Mouse (Mus musculus) CH12.LX (cell line): ENCODE data around the gene Pdia6. TPM values are rescaled to one million over a fixed set of nuclear protein-coding genes. Genes with fewer than 3 reads are reported as not detected.

Experiments
- DNase-seq: peaks from one replicate; pipeline ENCODE4 v3.0.0-alpha.2; 2013; ENCODE audit errors: extremely low read depth
- H3K27ac ChIP-seq: 2 replicates; pipeline ENCODE4 v1.5.1; 2012; ENCODE audit warnings: low read depth, mild to moderate bottlenecking, control low read depth, moderate library complexity; ENCODE audit not compliant: insufficient read depth
- H3K27me3 ChIP-seq: replicated peaks from 2 replicates; pipeline ENCODE3; 2012; ENCODE audit warnings: inconsistent platforms
- H3K36me3 ChIP-seq, 2 experiments: replicated peaks in 1 of 2; 2 replicates each; pipeline versions ENCODE3 to v1.6.1; 2012; ENCODE audit warnings: inconsistent platforms in 1 of 2, low read length in 1 of 2, mild to moderate bottlenecking in 1 of 2, mixed read lengths in 1 of 2, moderate library complexity in 1 of 2; ENCODE audit not compliant: control insufficient read depth in 1 of 2, insufficient read depth in 1 of 2
- H3K4me1 ChIP-seq, 2 experiments: 2 replicates each; pipeline ENCODE4 v1.6.1; 2012; ENCODE audit warnings: inconsistent platforms in 1 of 2, moderate library complexity in 1 of 2; ENCODE audit not compliant: insufficient read depth in 2 of 2, control insufficient read depth in 1 of 2
- H3K4me2 ChIP-seq: 2 replicates; pipeline ENCODE4 v1.6.1; 2012; ENCODE audit warnings: low read depth, mild to moderate bottlenecking, control low read depth; ENCODE audit not compliant: poor library complexity, insufficient read depth, severe bottlenecking
- H3K4me3 ChIP-seq, 3 experiments: fragments of 150-350 bp in 1 of 3; sonication (generic) in 1 of 3; replicated peaks in 1 of 3; 2 replicates each; pipeline versions ENCODE3 to v1.5.1; 2011 to 2012; ENCODE audit warnings: low read depth in 2 of 3, low read length in 2 of 3, mild to moderate bottlenecking in 2 of 3, moderate library complexity in 2 of 3, control low read depth in 1 of 3, improper control_type of control experiment in 1 of 3, inconsistent platforms in 1 of 3, mixed read lengths in 1 of 3; ENCODE audit not compliant: poor library complexity in 1 of 3
- H3K79me2 ChIP-seq: replicated peaks from 2 replicates; pipeline ENCODE4 v1.6.1; 2012; ENCODE audit warnings: mild to moderate bottlenecking, moderate library complexity; ENCODE audit not compliant: control insufficient read depth, poor library complexity, insufficient read depth, severe bottlenecking; ENCODE audit errors: extremely low read depth
- H3K9ac ChIP-seq: 2 replicates; pipeline ENCODE4 v1.6.1; 2012; ENCODE audit warnings: low read depth, mild to moderate bottlenecking, control low read depth, moderate library complexity; ENCODE audit not compliant: insufficient read depth
- H3K9me3 ChIP-seq: replicated peaks from 2 replicates; pipeline ENCODE3; 2012; ENCODE audit warnings: low read length, inconsistent platforms, mixed read lengths
- CHD1 ChIP-seq: IDR thresholded peaks from 2 replicates; pipeline ENCODE4 v1.6.1; 2012; ENCODE audit warnings: low read depth, low read length, improper control_type of control experiment, inconsistent platforms
- CHD2 ChIP-seq: IDR thresholded peaks from 2 replicates; pipeline ENCODE4 v1.6.1; 2011; ENCODE audit warnings: low read length, improper control_type of control experiment
- CTCF ChIP-seq, 2 experiments: IDR thresholded peaks in 1 of 2; conservative IDR thresholded peaks in 1 of 2; 2 replicates each; pipeline ENCODE4 v1.5.1; 2011 to 2012; ENCODE audit warnings: low read depth in 2 of 2, low read length in 2 of 2, improper control_type of control experiment in 1 of 2, inconsistent platforms in 1 of 2, mild to moderate bottlenecking in 1 of 2, moderate library complexity in 1 of 2
- E2F4 ChIP-seq: IDR thresholded peaks from 2 replicates; pipeline ENCODE4 v1.6.1; 2011; ENCODE audit warnings: low read depth, low read length, improper control_type of control experiment; ENCODE audit not compliant: insufficient replicate concordance
- ELF1 ChIP-seq: IDR thresholded peaks from 2 replicates; pipeline ENCODE4 v1.6.1; 2014; ENCODE audit warnings: low read depth, mild to moderate bottlenecking, inconsistent platforms, low read length, improper control_type of control experiment
- EP300 ChIP-seq: IDR thresholded peaks from 2 replicates; pipeline ENCODE4 v1.6.1; 2011; ENCODE audit warnings: low read length, improper control_type of control experiment
- ETS1 ChIP-seq: conservative IDR thresholded peaks from 2 replicates; pipeline ENCODE4 v1.6.1; 2012; ENCODE audit warnings: low read depth, mild to moderate bottlenecking, inconsistent platforms, low read length, improper control_type of control experiment, moderate library complexity
- GABPA ChIP-seq: IDR thresholded peaks from 2 replicates; pipeline ENCODE4 v1.6.1; 2012; ENCODE audit warnings: low read depth, low read length, improper control_type of control experiment, inconsistent platforms; ENCODE audit not compliant: insufficient replicate concordance
- HCFC1 ChIP-seq: IDR thresholded peaks from 2 replicates; pipeline ENCODE4 v1.6.1; 2012; ENCODE audit warnings: low read depth, mild to moderate bottlenecking, inconsistent platforms, low read length, improper control_type of control experiment
- JUN ChIP-seq: IDR thresholded peaks from 2 replicates; pipeline ENCODE4 v1.6.1; 2011; ENCODE audit warnings: low read depth, mild to moderate bottlenecking, low read length, improper control_type of control experiment, moderate library complexity; ENCODE audit not compliant: insufficient read depth
- MAZ ChIP-seq: IDR thresholded peaks from 2 replicates; pipeline ENCODE4 v1.6.1; 2012; ENCODE audit warnings: low read depth, mild to moderate bottlenecking, inconsistent platforms, low read length, improper control_type of control experiment, moderate library complexity
- MYC ChIP-seq: IDR thresholded peaks from 2 replicates; pipeline ENCODE4 v1.6.1; 2011; ENCODE audit warnings: low read depth, mild to moderate bottlenecking, improper control_type of control experiment, low read length
- NRF1 ChIP-seq: IDR thresholded peaks from 2 replicates; pipeline ENCODE4 v1.6.1; 2014; ENCODE audit warnings: low read depth, mild to moderate bottlenecking, inconsistent platforms, low read length, improper control_type of control experiment, moderate library complexity
- POLR2A ChIP-seq: IDR thresholded peaks from 2 replicates; pipeline ENCODE4 v1.6.1; 2011; ENCODE audit warnings: low read depth, mild to moderate bottlenecking, improper control_type of control experiment, low read length
- POLR2AphosphoS2 ChIP-seq: IDR thresholded peaks from 2 replicates; pipeline ENCODE4 v1.6.1; 2011; ENCODE audit warnings: low read depth, low read length, improper control_type of control experiment
- RAD21 ChIP-seq: IDR thresholded peaks from 2 replicates; pipeline ENCODE4 v1.6.1; 2011; ENCODE audit warnings: low read depth, mild to moderate bottlenecking, low read length, improper control_type of control experiment, moderate library complexity
- SIN3A ChIP-seq: IDR thresholded peaks from 2 replicates; pipeline ENCODE4 v1.6.1; 2012; ENCODE audit warnings: low read length, improper control_type of control experiment, inconsistent platforms
- SMC3 ChIP-seq: IDR thresholded peaks from 2 replicates; pipeline ENCODE4 v1.6.1; 2011; ENCODE audit warnings: low read depth, low read length, improper control_type of control experiment
- TBP ChIP-seq: conservative IDR thresholded peaks from 2 replicates; pipeline ENCODE4 v1.6.1; 2011; ENCODE audit warnings: low read depth, low read length, improper control_type of control experiment
- TCF12 ChIP-seq: IDR thresholded peaks from 2 replicates; pipeline ENCODE4 v1.6.1; 2014; ENCODE audit warnings: low read depth, mild to moderate bottlenecking, inconsistent platforms, low read length, improper control_type of control experiment
- UBTF ChIP-seq: IDR thresholded peaks from 2 replicates; pipeline ENCODE4 v1.6.1; 2012; ENCODE audit warnings: low read depth, mild to moderate bottlenecking, inconsistent platforms, low read length, improper control_type of control experiment, moderate library complexity
- USF1 ChIP-seq: IDR thresholded peaks from 2 replicates; pipeline ENCODE4 v1.6.1; 2014; ENCODE audit warnings: low read depth, mild to moderate bottlenecking, inconsistent platforms, low read length, improper control_type of control experiment
- USF2 ChIP-seq: conservative IDR thresholded peaks from 2 replicates; pipeline ENCODE4 v1.6.1; 2011; ENCODE audit warnings: low read depth, low read length, improper control_type of control experiment
- ZKSCAN1 ChIP-seq: IDR thresholded peaks from 2 replicates; pipeline ENCODE4 v1.6.1; 2012; ENCODE audit warnings: low read depth, inconsistent platforms, low read length, improper control_type of control experiment, borderline replicate concordance
- dilution Hi-C: fragments of 300-500 bp; cut with MboI; formaldehyde crosslinking; loops from 2 replicates; pipeline ENCODE4 v1.14.3; 2020; ENCODE audit warnings: low sequenced_read_pairs; ENCODE audit not compliant: extremely low pct_unique_long_range_greater_than_20kb, extremely low pct_ligation_motif_present
- in situ Hi-C: fragments of 300-500 bp; cut with MboI; formaldehyde crosslinking; loops from 3 replicates; pipeline ENCODE4 v1.14.3; 2019; ENCODE audit warnings: low sequenced_read_pairs, low pct_ligation_motif_present, low pct_unique_long_range_greater_than_20kb, mixed read lengths
- polyA plus RNA-seq: library from polyadenylated mRNA; unstranded; fragments of >175 nt; gene quantifications from 2 replicates; pipeline ENCODE4 v1.2.1, GENCODE M21; 2012; ENCODE audit warnings: low read depth; ENCODE audit not compliant: insufficient read length
- total RNA-seq, 2 experiments: library from RNA; depleted of rRNA; stranded (reverse); fragments of 300-350 nt in 1 of 2; fragments of >200 nt in 1 of 2; gene quantifications; 2 replicates each; pipeline ENCODE4 v1.2.3; 2012 to 2014

The Pdia6 gene
- total and polyA plus RNA-seq, 3 experiments, result 359 to 408 (median 382) TPM

- no peak for DNase-seq
- TF ChIP-seq CHD2 (no peak), NRF1 (no peak), POLR2AphosphoS2 (no peak), RAD21 (no peak), SIN3A (no peak), MAZ (no peak), HCFC1 (no peak), EP300 (no peak), POLR2A (no peak), GABPA (no peak), TCF12 (no peak), SMC3 (no peak), UBTF (no peak), TBP (no peak)
- dilution Hi-C loops (no loop called here), in situ Hi-C loops (no loop called here)
- Histone ChIP-seq H3K4me1 (peaks cover 3 to 10% of the 10 kb centered on the region in 2 experiments; a peak in 3 of 4 replicates), H3K79me2 (no peaks in the 10 kb centered on the region), H3K9me3 (no peaks in the 10 kb centered on the region), H3K27ac (no peak overlapping the region), H3K4me2 (no peak overlapping the region), H3K36me3 (no peaks in the 10 kb centered on the region), H3K27me3 (peaks cover 2% of the 10 kb centered on the region), H3K9ac (no peak overlapping the region), H3K4me3 (no peak overlapping the region)
These were observed 49.8 kb downstream of the Pdia6 start for GRCm38 (mm10) chr12:17316096-17316495.

- Histone ChIP-seq H3K9ac (no peak overlapping the region), H3K79me2 (no peaks in the 10 kb centered on the region), H3K36me3 (no peaks in the 10 kb centered on the region), H3K27me3 (no peaks in the 10 kb centered on the region), H3K4me1 (peaks cover 0 to 7% of the 10 kb centered on the region in 2 experiments; a peak in 2 of 4 replicates), H3K9me3 (no peaks in the 10 kb centered on the region), H3K4me2 (no peak overlapping the region), H3K4me3 (no peak overlapping the region), H3K27ac (no peak overlapping the region)
- dilution Hi-C loops (no loop called here), in situ Hi-C loops (no loop called here)
- DNase-seq, result no peak
- TF ChIP-seq TCF12 (no peak), CHD1 (no peak), RAD21 (no peak), GABPA (no peak), ZKSCAN1 (no peak), POLR2A (no peak), MYC (no peak), USF1 (no peak), E2F4 (no peak), ETS1 (no peak), POLR2AphosphoS2 (no peak), MAZ (no peak), CTCF (conservative IDR thresholded peaks at IDR 0.05 in 1 of 2, IDR thresholded peaks at IDR 0.05 in 1 of 2; ENCODE audit: low read depth in 2 of 2, low read length in 2 of 2) (no peak), JUN (no peak), SMC3 (no peak), USF2 (no peak), ELF1 (no peak)
These were observed 51.6 kb downstream of the Pdia6 start for GRCm38 (mm10) chr12:17317970-17318369.
